ENCODE assay signal across 11 mouse cellular contexts in the genomic region with DNA sequence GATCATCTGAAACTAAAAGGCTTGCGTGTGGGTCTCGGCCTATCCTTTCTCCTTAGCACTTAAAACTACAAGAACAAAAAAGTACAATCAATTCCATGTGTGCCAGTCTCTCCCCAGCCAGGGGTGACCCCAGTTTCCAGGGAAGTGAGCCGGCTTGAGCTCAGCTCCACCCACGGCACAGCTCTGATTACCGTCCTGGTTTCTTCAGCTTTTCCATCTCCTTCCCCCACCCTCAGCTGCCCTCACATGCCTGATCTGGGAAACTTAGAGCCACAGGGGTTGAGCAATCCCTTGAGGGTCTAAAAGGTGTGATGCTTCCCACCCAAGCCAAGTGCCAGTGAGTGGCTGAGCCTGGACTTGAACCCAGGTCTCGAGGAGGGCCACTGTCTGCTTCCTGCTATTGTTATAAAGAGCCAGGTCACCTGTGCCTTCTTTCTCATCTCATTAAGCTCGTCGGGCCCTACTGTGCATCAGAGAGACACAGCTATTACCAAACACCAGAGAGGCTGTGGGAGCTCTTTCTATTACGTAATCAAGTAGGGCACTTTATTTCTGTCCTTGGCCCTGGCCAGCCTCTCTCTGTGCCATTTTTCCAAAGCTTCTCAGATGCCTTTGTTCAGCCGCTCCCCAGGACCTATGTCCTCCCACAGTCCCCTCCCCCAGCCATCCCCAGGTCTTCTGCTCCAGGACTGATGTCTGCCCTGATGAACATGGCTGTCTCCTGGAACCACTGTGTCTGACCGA. TPM values are rescaled to one million over a fixed set of nuclear protein-coding genes. Genes with fewer than 3 reads are reported as not detected.
DNase-seq lines count a peak whose midpoint lies in the region; ATAC-seq and TF ChIP-seq lines count a peak whose summit lies in the region.
"Had no signal": no experiment of that assay in that cellular context is flagged by ENCODE, and none has a peak within 500 bp of the region (broad histone marks: within the 10 kb centered on the region; RNA-seq: fewer than 3 reads in every experiment).

No protein-coding gene starts in this region.

- WGBS in lung, adult 2 months: 68% methylated on average over 11 of the region's 11 CpGs
- 41% methylated on average over 11 of the region's 11 CpGs for WGBS in embryonic facial prominence, embryonic 13.5 days
- 80% methylated on average over 11 of the region's 11 CpGs for WGBS in hindbrain, embryonic 13.5 days

- no peak overlapping the region for H3K4me2 ChIP-seq in embryonic facial prominence, embryonic 13.5 days
- H3K4me2 ChIP-seq in hindbrain, embryonic 13.5 days: no peak overlapping the region
- H3K4me2 ChIP-seq: lung, embryonic 14.5 days had no signal

- H3K4me3 ChIP-seq in lung, adult 2 months (replicated peaks; ENCODE audit: extremely low read depth, low read depth, low read length): no peak overlapping the region
- H3K4me3 ChIP-seq in embryonic facial prominence, embryonic 13.5 days: no peak overlapping the region
- no peak overlapping the region for H3K4me3 ChIP-seq in hindbrain, embryonic 13.5 days

- DNase-seq in embryo, embryonic 11 days: peak; percentile 50
- DNase-seq in embryo, embryonic 10.5 days (ENCODE audit: low spot score): no peak
- DNase-seq in lung, postnatal 25 days (ENCODE audit: low spot score): peak; percentile 17
- no peak for DNase-seq in lung, adult 2 months
- DNase-seq in T-cell, adult 2 months (ENCODE audit: low spot score): no peak
- DNase-seq: heart, postnatal 14 days; kidney, adult 11 months; lung, embryonic 14.5 days had no signal

- no peak for TF ChIP-seq POLR2A in lung, adult 2 months (IDR thresholded peaks at IDR 0.05; ENCODE audit: borderline replicate concordance, extremely low read depth, low read depth, low read length)

- H3K4me1 ChIP-seq in lung, adult 2 months (ENCODE audit: control insufficient read depth, insufficient read depth, low read length): no peaks in the 10 kb centered on the region
- peaks cover 51% of the 10 kb centered on the region for H3K4me1 ChIP-seq in embryonic facial prominence, embryonic 13.5 days
- H3K4me1 ChIP-seq in hindbrain, embryonic 13.5 days (replicated peaks): peaks cover 5% of the 10 kb centered on the region

- H3K27ac ChIP-seq in embryonic facial prominence, embryonic 13.5 days: peak overlapping the region; percentile 91
- no peak overlapping the region for H3K27ac ChIP-seq in hindbrain, embryonic 13.5 days

- peak; percentile 45; the same call in 1 of the 2 replicates for ATAC-seq in embryonic facial prominence, embryonic 13.5 days (ENCODE audit: insufficient number of reproducible peaks, insufficient read depth, low FRiP score, low TSS enrichment, low read depth)
- ATAC-seq in megakaryocyte progenitor cell, adult 5-6 weeks (replicated peaks; ENCODE audit: poor library complexity): peak; percentile 38; the same call in 1 of the 2 replicates
- ATAC-seq in hindbrain, embryonic 13.5 days (ENCODE audit: low FRiP score): no peak

- peak overlapping the region; percentile 51 for H3K9ac ChIP-seq in embryonic facial prominence, embryonic 13.5 days
- H3K9ac ChIP-seq in hindbrain, embryonic 13.5 days: no peak overlapping the region
- H3K9ac ChIP-seq: lung, embryonic 14.5 days had no signal

- no peaks in the 10 kb centered on the region for H3K9me3 ChIP-seq in embryonic facial prominence, embryonic 13.5 days
- H3K9me3 ChIP-seq in hindbrain, embryonic 13.5 days: no peaks in the 10 kb centered on the region

- H3K36me3 ChIP-seq in embryonic facial prominence, embryonic 13.5 days: no peaks in the 10 kb centered on the region
- no peaks in the 10 kb centered on the region for H3K36me3 ChIP-seq in hindbrain, embryonic 13.5 days

- TF ChIP-seq CTCF in lung, adult 2 months (IDR thresholded peaks at IDR 0.05; ENCODE audit: insufficient read depth, low read length): no peak

- no peaks in the 10 kb centered on the region for H3K27me3 ChIP-seq in embryonic facial prominence, embryonic 13.5 days
- H3K27me3 ChIP-seq in hindbrain, embryonic 13.5 days: no peaks in the 10 kb centered on the region

RNA-seq across cellular contexts. Expression of a gene that starts 2.5 kb away (rescaled TPM):
- 3.3 and 3.6 TPM in 2 replicates for polyA plus RNA-seq in lung, adult 2 months (2012; rRNA removed)
- polyA plus RNA-seq in embryonic facial prominence, embryonic 13.5 days (2015; fragmentation: Nextera tagmentation; extraction: Ambion mirVana): 0.40 and 0.42 TPM in 2 replicates
- not detected in 2 replicates for total RNA-seq in megakaryocyte progenitor cell, adult 5-6 weeks (2015)
- not detected in 2 replicates for total RNA-seq in megakaryocyte progenitor cell, adult 5-6 weeks (2017)
- 0.45 and 0.58 TPM in 2 replicates for polyA plus RNA-seq in hindbrain, embryonic 13.5 days (2015; fragmentation: Nextera tagmentation; extraction: Ambion mirVana)
- polyA plus RNA-seq: lung, embryonic 14.5 days had no signal

RNA-seq across cellular contexts. Expression of a gene that starts 34.1 kb away (rescaled TPM):
- polyA plus RNA-seq in lung, adult 2 months (2012; rRNA removed): 89.9 and 99.7 TPM in 2 replicates
- 18.0 and 20.8 TPM in 2 replicates for polyA plus RNA-seq in embryonic facial prominence, embryonic 13.5 days (2015; fragmentation: Nextera tagmentation; extraction: Ambion mirVana)
- 12.1 and 13.0 TPM in 2 replicates for total RNA-seq in megakaryocyte progenitor cell, adult 5-6 weeks (2015)
- total RNA-seq in megakaryocyte progenitor cell, adult 5-6 weeks (2017): 21.4 and 21.8 TPM in 2 replicates
- polyA plus RNA-seq in hindbrain, embryonic 13.5 days (2015; fragmentation: Nextera tagmentation; extraction: Ambion mirVana): 19.0 and 19.9 TPM in 2 replicates

RNA-seq across cellular contexts. Expression of a gene that starts 36.4 kb away (rescaled TPM):
- 80.0 and 91.5 TPM in 2 replicates for polyA plus RNA-seq in lung, adult 2 months (2012; rRNA removed)
- polyA plus RNA-seq in embryonic facial prominence, embryonic 13.5 days (2015; fragmentation: Nextera tagmentation; extraction: Ambion mirVana): 328 and 350 TPM in 2 replicates
- 134 and 138 TPM in 2 replicates for total RNA-seq in megakaryocyte progenitor cell, adult 5-6 weeks (2015)
- 154 and 170 TPM in 2 replicates for total RNA-seq in megakaryocyte progenitor cell, adult 5-6 weeks (2017)
- polyA plus RNA-seq in hindbrain, embryonic 13.5 days (2015; fragmentation: Nextera tagmentation; extraction: Ambion mirVana): 335 and 349 TPM in 2 replicates

Comparison
In these comparisons a context has a peak if more than half of its experiments do, and no peak if none do; other contexts are left out.
1. DNase-seq: peak in embryo, embryonic 11 days (single experiment) and lung, postnatal 25 days (single experiment); none in embryo, embryonic 10.5 days (single experiment), lung, adult 2 months (single experiment) and T-cell, adult 2 months (single experiment).